Mouse (Mus musculus) hindbrain, embryonic 12.5 days (tissue): ENCODE measurements around the gene Gm10031. TPM values are rescaled to one million over a fixed set of nuclear protein-coding genes. Genes with fewer than 3 reads are reported as not detected.
"Not testable (repeated sequence)": the region's sequence is repeated elsewhere in the genome, so short reads cannot be mapped to it uniquely, and the experiment has no call there.

Experiments used
- ATAC-seq: fragments of 200-750 bp; cut with Nextera tagmentation; 2 replicates; pipeline ENCODE4 v1.8.0; 2017; ENCODE audit warnings: moderate TSS enrichment; ENCODE audit not compliant: low FRiP score
- H3K27ac ChIP-seq: fragments of 300-500 bp; sonication (generic); 2 replicates; pipeline ENCODE4 v1.5.1; 2016; ENCODE audit warnings: mild to moderate bottlenecking
- H3K27me3 ChIP-seq: fragments of 300-500 bp; sonication (generic); 2 replicates; pipeline ENCODE4 v1.6.1; 2016; ENCODE audit warnings: mild to moderate bottlenecking
- H3K36me3 ChIP-seq: fragments of 300-500 bp; sonication (generic); 2 replicates; pipeline ENCODE4 v1.6.1; 2016; ENCODE audit warnings: mild to moderate bottlenecking
- H3K4me1 ChIP-seq: fragments of 300-500 bp; sonication (generic); 2 replicates; pipeline ENCODE4 v1.6.1; 2016
- H3K4me2 ChIP-seq: fragments of 300-500 bp; sonication (generic); replicated peaks from 2 replicates; pipeline ENCODE4 v1.6.1; 2016; ENCODE audit warnings: mild to moderate bottlenecking
- H3K4me3 ChIP-seq: fragments of 300-500 bp; sonication (generic); 2 replicates; pipeline ENCODE4 v1.5.1; 2016; ENCODE audit warnings: mild to moderate bottlenecking
- H3K9ac ChIP-seq: fragments of 300-500 bp; sonication (generic); 2 replicates; pipeline ENCODE4 v1.6.1; 2016; ENCODE audit warnings: mild to moderate bottlenecking, moderate library complexity
- H3K9me3 ChIP-seq: fragments of 300-500 bp; sonication (generic); replicated peaks from 2 replicates; pipeline ENCODE4 v1.6.1; 2016; ENCODE audit warnings: mild to moderate bottlenecking
- whole genome bisulfite sequencing: fragments of 180-500 bp; shearing (Covaris S2); methylation state at CpG from one replicate; pipeline ENCODE4 v1.1.7; 2016; 5-methylcytosine and 5-hydroxymethylcytosine counted together
- polyA plus RNA-seq: library from polyadenylated mRNA; unstranded; fragments of >200 nt; fragmentation: Nextera tagmentation; extraction: Ambion mirVana; gene quantifications from 2 replicates; pipeline ENCODE4 v1.2.1, GENCODE M21; 2016

Gene Gm10031
- 0.20 and 0.50 TPM in 2 replicates for polyA plus RNA-seq

GRCm38 (mm10) chr1:156523842-156524241 lies at the start of gene Gm10031:
Gene Gm10031 (plus strand): TSS chr1:156524012.
- H3K36me3 ChIP-seq, H3K4me3 ChIP-seq, H3K4me1 ChIP-seq, ATAC-seq, H3K9ac ChIP-seq, H3K27ac ChIP-seq, H3K9me3 ChIP-seq, H3K27me3 ChIP-seq, H3K4me2 ChIP-seq: not testable (repeated sequence)
- 87% methylated on average over 22 of the region's 22 CpGs for WGBS

GRCm38 (mm10) chr1:156474854-156475253 lies 49.0 kb upstream of the Gm10031 start:
- Histone ChIP-seq H3K4me2 (no peak overlapping the region), H3K27me3 (peaks cover 3% of the 10 kb centered on the region; the same call in 1 of the 2 replicates), H3K4me1 (peaks cover 7% of the 10 kb centered on the region), H3K4me3 (no peak overlapping the region), H3K9ac (no peak overlapping the region), H3K36me3 (no peaks in the 10 kb centered on the region), H3K9me3 (peaks cover 2% of the 10 kb centered on the region; the same call in 1 of the 2 replicates), H3K27ac (no peak overlapping the region)
- 24% methylated on average over 3 of the region's 3 CpGs for whole genome bisulfite sequencing
- ATAC-seq: no peak

GRCm38 (mm10) chr1:156476016-156476415 lies 47.8 kb upstream of the Gm10031 start:
- 36% methylated on average over 2 of the region's 2 CpGs for WGBS
- H3K9ac ChIP-seq: no peak overlapping the region
- peaks cover 3% of the 10 kb centered on the region; the same call in 1 of the 2 replicates for H3K27me3 ChIP-seq
- no peak overlapping the region for H3K4me2 ChIP-seq
- H3K9me3 ChIP-seq: no peaks in the 10 kb centered on the region
- no peak overlapping the region for H3K4me3 ChIP-seq
- no peak for ATAC-seq
- no peak overlapping the region for H3K27ac ChIP-seq
- no peaks in the 10 kb centered on the region for H3K36me3 ChIP-seq
- peaks cover 7% of the 10 kb centered on the region for H3K4me1 ChIP-seq

GRCm38 (mm10) chr1:156476535-156476934 lies 47.3 kb upstream of the Gm10031 start:
- H3K4me2 ChIP-seq: no peak overlapping the region
- peaks cover 3% of the 10 kb centered on the region; the same call in 1 of the 2 replicates for H3K27me3 ChIP-seq
- ATAC-seq: no peak
- peaks cover 7% of the 10 kb centered on the region for H3K4me1 ChIP-seq
- no peaks in the 10 kb centered on the region for H3K36me3 ChIP-seq
- H3K4me3 ChIP-seq: no peak overlapping the region
- WGBS: 34% methylated on average over 7 of the region's 7 CpGs
- no peak overlapping the region for H3K9ac ChIP-seq
- H3K9me3 ChIP-seq: no peaks in the 10 kb centered on the region
- H3K27ac ChIP-seq: no peak overlapping the region

GRCm38 (mm10) chr1:156481826-156482225 lies 42.0 kb upstream of the Gm10031 start:
- 92% methylated on average over 3 of the region's 3 CpGs for WGBS
- H3K4me2 ChIP-seq: no peak overlapping the region
- H3K9ac ChIP-seq: no peak overlapping the region
- H3K36me3 ChIP-seq: no peaks in the 10 kb centered on the region
- H3K4me1 ChIP-seq: no peaks in the 10 kb centered on the region
- no peak overlapping the region for H3K27ac ChIP-seq
- H3K9me3 ChIP-seq: no peaks in the 10 kb centered on the region
- no peak overlapping the region for H3K4me3 ChIP-seq
- ATAC-seq: no peak
- H3K27me3 ChIP-seq: no peaks in the 10 kb centered on the region

GRCm38 (mm10) chr1:156487498-156487897 lies 36.3 kb upstream of the Gm10031 start:
- no peak overlapping the region for H3K4me2 ChIP-seq
- no peaks in the 10 kb centered on the region for H3K27me3 ChIP-seq
- no peaks in the 10 kb centered on the region for H3K4me1 ChIP-seq
- no peaks in the 10 kb centered on the region for H3K36me3 ChIP-seq
- no peak overlapping the region for H3K4me3 ChIP-seq
- H3K9ac ChIP-seq: no peak overlapping the region
- no peaks in the 10 kb centered on the region for H3K9me3 ChIP-seq
- 96% methylated on average over 7 of the region's 7 CpGs for WGBS
- ATAC-seq: no peak
- H3K27ac ChIP-seq: no peak overlapping the region

GRCm38 (mm10) chr1:156488031-156488430 lies 35.8 kb upstream of the Gm10031 start:
- no peak overlapping the region for H3K4me2 ChIP-seq
- H3K36me3 ChIP-seq: no peaks in the 10 kb centered on the region
- no peaks in the 10 kb centered on the region for H3K27me3 ChIP-seq
- ATAC-seq: no peak
- no peak overlapping the region for H3K9ac ChIP-seq
- no peaks in the 10 kb centered on the region for H3K9me3 ChIP-seq
- no peak overlapping the region for H3K27ac ChIP-seq
- no peaks in the 10 kb centered on the region for H3K4me1 ChIP-seq
- H3K4me3 ChIP-seq: no peak overlapping the region
- WGBS: 89% methylated on average over 5 of the region's 5 CpGs

DNA sequence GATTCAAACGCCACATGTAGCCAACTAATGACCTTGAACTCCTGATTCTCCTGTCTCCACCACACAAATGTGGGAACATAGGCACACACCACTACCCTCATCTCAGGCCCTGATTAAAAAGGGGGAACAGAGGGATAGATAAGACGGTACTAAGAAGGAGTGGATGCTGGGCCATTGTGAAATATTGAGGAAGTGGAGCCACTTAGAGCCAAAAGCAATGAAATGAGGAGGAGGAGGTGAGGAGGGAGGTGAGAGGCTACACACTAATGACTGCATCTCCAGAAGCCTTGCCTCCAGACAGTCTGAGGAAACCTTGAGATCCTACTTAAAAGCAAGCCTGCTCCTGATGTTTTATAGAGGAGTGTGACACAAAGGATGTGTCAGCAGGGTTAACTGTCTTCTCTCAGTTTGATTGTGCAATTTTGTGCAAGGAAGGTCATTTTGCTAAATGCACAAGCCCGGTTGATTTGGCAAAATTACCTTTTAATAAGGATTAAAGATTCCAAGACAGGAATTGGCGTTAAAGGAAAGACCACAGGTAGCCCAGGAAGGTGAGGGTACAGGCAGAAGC lies 32.5 kb upstream of the Gm10031 start:
- H3K4me1 ChIP-seq: no peaks in the 10 kb centered on the region
- H3K27me3 ChIP-seq: no peaks in the 10 kb centered on the region
- WGBS: 88% methylated on average over 4 of the region's 4 CpGs
- no peak overlapping the region for H3K4me2 ChIP-seq
- H3K4me3 ChIP-seq: no peak overlapping the region
- no peak overlapping the region for H3K27ac ChIP-seq
- ATAC-seq: no peak
- H3K36me3 ChIP-seq: no peaks in the 10 kb centered on the region
- H3K9me3 ChIP-seq: no peaks in the 10 kb centered on the region
- no peak overlapping the region for H3K9ac ChIP-seq

DNA sequence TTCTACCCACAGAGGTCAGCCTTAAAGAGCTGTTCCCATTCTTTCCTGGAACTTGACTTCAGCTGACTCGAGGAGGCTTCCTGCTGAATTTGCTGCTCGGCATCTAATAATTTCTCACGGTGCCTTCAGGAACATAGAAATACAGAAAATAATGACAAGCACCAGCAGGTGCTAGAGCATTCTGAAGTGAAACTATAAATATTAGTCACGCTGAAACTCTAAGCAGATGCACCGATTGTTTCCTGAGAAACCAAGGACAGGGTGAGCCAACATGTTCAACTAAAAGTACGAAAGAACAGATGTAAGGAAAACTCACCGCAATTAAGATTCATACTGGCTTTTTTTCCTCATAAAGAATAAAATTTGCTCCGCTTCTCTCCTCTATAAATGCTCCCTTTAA lies 28.8 kb upstream of the Gm10031 start:
- no peaks in the 10 kb centered on the region for H3K36me3 ChIP-seq
- no peak overlapping the region for H3K9ac ChIP-seq
- no peak for ATAC-seq
- no peak overlapping the region for H3K4me3 ChIP-seq
- 68% methylated on average over 8 of the region's 8 CpGs for WGBS
- no peaks in the 10 kb centered on the region for H3K27me3 ChIP-seq
- H3K27ac ChIP-seq: no peak overlapping the region
- no peak overlapping the region for H3K4me2 ChIP-seq
- 0 out of 2 replicates have a peak, but pooled peaks cover 3% of the 10 kb centered on the region for H3K9me3 ChIP-seq
- no peaks in the 10 kb centered on the region for H3K4me1 ChIP-seq

- Histone ChIP-seq H3K9ac (no peak overlapping the region), H3K4me2 (no peak overlapping the region), H3K27ac (no peak overlapping the region), H3K36me3 (no peaks in the 10 kb centered on the region), H3K9me3 (0 out of 2 replicates have a peak, but pooled peaks cover 3% of the 10 kb centered on the region), H3K27me3 (no peaks in the 10 kb centered on the region), H3K4me1 (no peaks in the 10 kb centered on the region), H3K4me3 (no peak overlapping the region)
- ATAC-seq: no peak
- WGBS: 77% methylated on average over 5 of the region's 5 CpGs
These were observed 26.9 kb upstream of the Gm10031 start for GRCm38 (mm10) chr1:156496910-156497309.

- Histone ChIP-seq H3K4me1 (no peaks in the 10 kb centered on the region), H3K9ac (no peak overlapping the region), H3K27me3 (no peaks in the 10 kb centered on the region), H3K27ac (no peak overlapping the region), H3K9me3 (no peaks in the 10 kb centered on the region), H3K36me3 (no peaks in the 10 kb centered on the region), H3K4me2 (no peak overlapping the region), H3K4me3 (no peak overlapping the region)
- no peak for ATAC-seq
- 74% methylated on average over 5 of the region's 5 CpGs for WGBS
These were observed 18.8 kb upstream of the Gm10031 start for GRCm38 (mm10) chr1:156504945-156505523.

GRCm38 (mm10) chr1:156505901-156506300 lies 17.9 kb upstream of the Gm10031 start:
- no peaks in the 10 kb centered on the region for H3K36me3 ChIP-seq
- ATAC-seq: no peak
- no peaks in the 10 kb centered on the region for H3K27me3 ChIP-seq
- H3K4me3 ChIP-seq: no peak overlapping the region
- no peaks in the 10 kb centered on the region for H3K4me1 ChIP-seq
- H3K27ac ChIP-seq: no peak overlapping the region
- H3K4me2 ChIP-seq: no peak overlapping the region
- no peak overlapping the region for H3K9ac ChIP-seq
- H3K9me3 ChIP-seq: no peaks in the 10 kb centered on the region
- WGBS: 87% methylated on average over 2 of the region's 2 CpGs

- Histone ChIP-seq H3K36me3 (no peaks in the 10 kb centered on the region), H3K9ac (no peak overlapping the region), H3K4me1 (no peaks in the 10 kb centered on the region), H3K4me2 (no peak overlapping the region), H3K27ac (no peak overlapping the region), H3K4me3 (no peak overlapping the region), H3K9me3 (no peaks in the 10 kb centered on the region), H3K27me3 (no peaks in the 10 kb centered on the region)
- WGBS: 76% methylated on average over 3 of the region's 3 CpGs
- ATAC-seq: no peak
These were observed 16.1 kb upstream of the Gm10031 start for GRCm38 (mm10) chr1:156507753-156508152.
